Mouse (Mus musculus): Measurements from ENCODE around the gene Psmd9. TPM values are rescaled to one million over a fixed set of nuclear protein-coding genes. Genes with fewer than 3 reads are reported as not detected.

Gene Psmd9
- polyA plus RNA-seq, 1 experiment from 2014 or later = 86.0 TPM

DNA sequence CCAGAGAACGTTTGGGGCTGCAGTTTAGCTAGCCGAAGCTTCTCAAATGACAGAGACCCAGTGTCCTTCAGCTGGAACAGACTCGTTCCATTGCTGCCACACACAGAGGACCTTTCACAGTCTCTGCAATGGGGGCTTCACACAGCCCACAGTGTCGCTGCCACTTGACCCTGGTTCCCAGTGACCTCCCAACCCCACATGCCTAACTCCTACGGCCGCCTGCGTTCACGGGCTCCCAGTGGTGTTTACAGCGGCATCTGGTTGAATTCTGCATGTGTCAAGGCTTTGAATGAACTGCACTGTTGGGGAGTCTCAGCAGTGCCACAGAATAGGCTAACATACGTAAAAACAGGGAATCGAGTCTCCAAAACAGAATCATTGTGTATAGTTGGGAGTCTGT, 101.7 kb downstream of the Psmd9 start:
- WGBS = 83% methylated on average over 11 of the region's 11 CpGs
- no peak overlapping the region for H3K9ac ChIP-seq (replicated peaks; ENCODE audit: low read depth, low read length)

DNA sequence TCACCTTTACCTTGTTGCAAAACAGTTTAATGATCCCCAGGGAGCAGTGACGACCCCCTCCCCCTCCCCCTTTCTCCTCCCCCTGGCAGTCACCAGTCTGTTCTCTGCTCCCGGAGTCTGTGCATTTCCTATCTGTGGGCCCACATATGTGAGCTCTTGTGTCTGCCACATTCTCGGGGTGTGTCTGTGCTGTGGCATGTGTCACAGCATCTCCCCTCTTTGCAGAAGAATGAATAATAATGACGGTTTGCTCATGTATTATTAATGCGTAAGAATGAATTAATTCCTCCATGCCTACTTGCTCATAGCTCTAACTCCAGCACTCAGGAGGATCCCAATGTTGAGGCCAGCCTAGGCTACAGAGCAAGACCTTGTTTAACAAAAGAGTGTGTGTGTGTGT, 103.7 kb downstream of the Psmd9 start:
- Histone ChIP-seq H3K4me3 (replicated peaks; ENCODE audit: low read length) (no peak overlapping the region), H3K36me3 (ENCODE audit: control insufficient read depth, insufficient read depth) (no peaks in the 10 kb centered on the region), H3K9ac (replicated peaks; ENCODE audit: low read depth, low read length) (no peak overlapping the region), H3K27ac (ENCODE audit: low read length) (peak overlapping the region; percentile 65), H3K4me2 (ENCODE audit: low read length) (no peak overlapping the region), H3K27me3 (replicated peaks; ENCODE audit: control insufficient read depth, insufficient read depth, low read length) (no peaks in the 10 kb centered on the region), H3K9me3 (ENCODE audit: control insufficient read depth, low read length) (0 out of 2 replicates have a peak, but pooled peaks cover 2% of the 10 kb centered on the region), H3K4me1 (replicated peaks; ENCODE audit: control insufficient read depth, insufficient read depth, low read length) (peaks cover 47% of the 10 kb centered on the region)
- ATAC-seq = peak; percentile 93
- 27% methylated on average over 5 of the region's 5 CpGs for WGBS

More for the DNA sequence above, 101.7 kb downstream of the Psmd9 start:
- no peak overlapping the region for H3K4me3 ChIP-seq (replicated peaks; ENCODE audit: low read length)
- H3K4me2 ChIP-seq (ENCODE audit: low read length) = no peak overlapping the region
- no peak for ATAC-seq
- no peaks in the 10 kb centered on the region for H3K36me3 ChIP-seq (ENCODE audit: control insufficient read depth, insufficient read depth)
- no peaks in the 10 kb centered on the region for H3K27me3 ChIP-seq (replicated peaks; ENCODE audit: control insufficient read depth, insufficient read depth, low read length)
- H3K27ac ChIP-seq (ENCODE audit: low read length) = no peak overlapping the region
- peaks cover 30% of the 10 kb centered on the region for H3K4me1 ChIP-seq (replicated peaks; ENCODE audit: control insufficient read depth, insufficient read depth, low read length)
- H3K9me3 ChIP-seq (ENCODE audit: control insufficient read depth, low read length) = 0 out of 2 replicates have a peak, but pooled peaks cover 2% of the 10 kb centered on the region

DNA sequence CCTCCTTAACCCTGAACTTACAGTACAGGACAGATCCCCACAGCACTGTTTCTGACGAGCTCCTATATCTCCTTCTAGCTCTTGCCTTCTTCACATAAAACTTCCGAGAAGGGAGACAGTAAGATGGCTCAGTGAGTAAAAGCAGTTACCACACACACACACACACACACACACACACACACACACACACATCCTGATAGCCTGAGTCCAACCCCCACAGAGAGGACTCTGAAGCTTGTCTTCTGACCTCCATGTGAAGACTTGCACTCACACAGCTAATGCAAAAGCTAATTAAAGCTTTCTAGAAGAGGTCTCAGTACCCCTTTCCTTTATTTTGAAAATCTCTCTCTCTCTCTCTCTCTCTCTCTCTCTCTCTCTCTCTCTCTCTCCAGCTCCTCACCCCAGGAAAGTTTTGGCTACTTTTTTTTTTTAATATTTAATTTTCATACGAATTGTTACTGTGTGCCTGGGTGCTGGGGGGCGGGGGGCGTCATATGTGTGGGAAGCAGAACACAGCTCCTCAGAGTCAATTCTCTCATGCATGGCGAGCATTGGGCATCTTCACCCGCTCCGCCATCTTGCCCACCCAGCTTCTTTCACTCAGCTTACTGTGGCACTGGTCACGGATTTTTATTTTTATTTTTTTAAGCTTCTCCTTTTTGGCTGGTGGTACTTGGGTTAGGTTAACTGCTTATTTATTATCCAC, 107.6 kb downstream of the Psmd9 start:
- Histone ChIP-seq H3K36me3 (ENCODE audit: control insufficient read depth, insufficient read depth) (no peaks in the 10 kb centered on the region), H3K4me2 (ENCODE audit: low read length) (peak overlapping the region; percentile 30), H3K4me3 (replicated peaks; ENCODE audit: low read length) (no peak overlapping the region), H3K27ac (ENCODE audit: low read length) (peak overlapping the region; percentile 86), H3K9ac (replicated peaks; ENCODE audit: low read depth, low read length) (no peak overlapping the region), H3K9me3 (ENCODE audit: control insufficient read depth, low read length) (no peaks in the 10 kb centered on the region), H3K4me1 (replicated peaks; ENCODE audit: control insufficient read depth, insufficient read depth, low read length) (peaks cover 52% of the 10 kb centered on the region), H3K27me3 (replicated peaks; ENCODE audit: control insufficient read depth, insufficient read depth, low read length) (no peaks in the 10 kb centered on the region)
- no peak for ATAC-seq
- 55% methylated on average over 9 of the region's 9 CpGs for WGBS

DNA sequence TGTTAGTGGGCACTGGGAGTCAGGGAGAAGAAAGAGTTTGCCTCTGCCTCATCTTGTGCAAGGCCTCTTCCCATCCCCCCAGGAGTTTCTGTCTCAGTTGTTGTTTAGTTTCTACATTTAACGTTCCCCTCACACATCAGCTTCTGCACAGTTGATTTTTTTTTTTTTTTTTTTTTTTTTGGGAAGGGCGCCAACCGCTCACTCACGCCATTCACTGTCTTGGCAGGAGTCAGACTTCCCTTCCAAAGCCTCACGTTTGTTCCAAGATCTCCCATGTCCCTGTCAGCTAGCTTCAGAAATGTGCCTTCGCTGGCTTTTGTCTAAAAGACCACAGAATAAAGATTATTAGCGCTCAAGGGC, 108.1 kb downstream of the Psmd9 start:
- Histone ChIP-seq H3K9me3 (ENCODE audit: control insufficient read depth, low read length) (no peaks in the 10 kb centered on the region), H3K9ac (replicated peaks; ENCODE audit: low read depth, low read length) (no peak overlapping the region), H3K4me2 (ENCODE audit: low read length) (peak overlapping the region; percentile 30), H3K27ac (ENCODE audit: low read length) (peak overlapping the region; percentile 86), H3K4me1 (replicated peaks; ENCODE audit: control insufficient read depth, insufficient read depth, low read length) (peaks cover 51% of the 10 kb centered on the region), H3K27me3 (replicated peaks; ENCODE audit: control insufficient read depth, insufficient read depth, low read length) (no peaks in the 10 kb centered on the region), H3K4me3 (replicated peaks; ENCODE audit: low read length) (no peak overlapping the region), H3K36me3 (ENCODE audit: control insufficient read depth, insufficient read depth) (no peaks in the 10 kb centered on the region)
- peak; percentile 48 for ATAC-seq
- 4% methylated on average over 7 of the region's 7 CpGs for WGBS

DNA sequence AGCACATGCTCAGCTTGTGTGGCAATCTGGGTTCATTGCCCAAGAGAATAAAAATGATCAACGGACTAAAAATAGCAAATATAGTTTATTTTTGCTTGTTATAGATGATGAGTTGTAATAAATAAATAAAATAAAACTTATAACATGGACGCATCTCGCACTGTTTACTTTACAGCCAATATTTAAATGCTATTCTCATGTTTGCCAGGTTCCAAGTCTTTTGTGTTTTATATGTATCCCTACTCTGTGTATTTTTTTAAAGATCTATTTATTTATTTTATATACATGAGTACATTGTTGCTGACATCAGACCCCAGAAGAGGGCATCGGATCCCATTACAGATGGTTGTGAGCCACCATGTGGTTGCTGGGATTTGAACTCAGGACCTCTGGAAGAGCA, 108.5 kb downstream of the Psmd9 start:
- Histone ChIP-seq H3K9ac (replicated peaks; ENCODE audit: low read depth, low read length) (no peak overlapping the region), H3K4me2 (ENCODE audit: low read length) (no peak overlapping the region), H3K4me3 (replicated peaks; ENCODE audit: low read length) (no peak overlapping the region), H3K4me1 (replicated peaks; ENCODE audit: control insufficient read depth, insufficient read depth, low read length) (peaks cover 48% of the 10 kb centered on the region), H3K27ac (ENCODE audit: low read length) (peak overlapping the region; percentile 86), H3K36me3 (ENCODE audit: control insufficient read depth, insufficient read depth) (no peaks in the 10 kb centered on the region), H3K9me3 (ENCODE audit: control insufficient read depth, low read length) (no peaks in the 10 kb centered on the region), H3K27me3 (replicated peaks; ENCODE audit: control insufficient read depth, insufficient read depth, low read length) (no peaks in the 10 kb centered on the region)
- WGBS = 54% methylated on average over 4 of the region's 4 CpGs
- ATAC-seq = no peak

DNA sequence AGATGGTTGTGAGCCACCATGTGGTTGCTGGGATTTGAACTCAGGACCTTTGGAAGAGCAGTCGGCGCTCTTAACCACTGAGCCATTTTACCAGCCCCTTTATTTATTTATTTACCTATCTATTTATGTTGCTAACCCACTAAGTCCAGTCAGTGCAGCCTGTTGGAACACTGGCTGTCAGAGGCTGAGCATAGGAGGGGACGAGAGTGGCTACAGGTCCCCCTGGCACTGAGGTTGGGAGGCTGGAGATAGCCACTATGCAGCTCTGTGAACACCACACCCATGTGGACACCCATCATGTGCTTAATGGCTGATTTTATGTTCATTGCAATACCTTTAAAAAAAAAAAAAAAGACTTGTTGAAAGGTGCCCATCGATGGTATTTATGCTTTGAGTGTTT, 110.0 kb downstream of the Psmd9 start:
- WGBS = 86% methylated on average over 4 of the region's 4 CpGs
- ATAC-seq = no peak
- Histone ChIP-seq H3K4me2 (ENCODE audit: low read length) (no peak overlapping the region), H3K4me1 (replicated peaks; ENCODE audit: control insufficient read depth, insufficient read depth, low read length) (peaks cover 36% of the 10 kb centered on the region), H3K9me3 (ENCODE audit: control insufficient read depth, low read length) (no peaks in the 10 kb centered on the region), H3K27ac (ENCODE audit: low read length) (peak overlapping the region; percentile 61; the same call in 1 of the 2 replicates), H3K4me3 (replicated peaks; ENCODE audit: low read length) (no peak overlapping the region), H3K27me3 (replicated peaks; ENCODE audit: control insufficient read depth, insufficient read depth, low read length) (no peaks in the 10 kb centered on the region), H3K36me3 (ENCODE audit: control insufficient read depth, insufficient read depth) (no peaks in the 10 kb centered on the region), H3K9ac (replicated peaks; ENCODE audit: low read depth, low read length) (no peak overlapping the region)

DNA sequence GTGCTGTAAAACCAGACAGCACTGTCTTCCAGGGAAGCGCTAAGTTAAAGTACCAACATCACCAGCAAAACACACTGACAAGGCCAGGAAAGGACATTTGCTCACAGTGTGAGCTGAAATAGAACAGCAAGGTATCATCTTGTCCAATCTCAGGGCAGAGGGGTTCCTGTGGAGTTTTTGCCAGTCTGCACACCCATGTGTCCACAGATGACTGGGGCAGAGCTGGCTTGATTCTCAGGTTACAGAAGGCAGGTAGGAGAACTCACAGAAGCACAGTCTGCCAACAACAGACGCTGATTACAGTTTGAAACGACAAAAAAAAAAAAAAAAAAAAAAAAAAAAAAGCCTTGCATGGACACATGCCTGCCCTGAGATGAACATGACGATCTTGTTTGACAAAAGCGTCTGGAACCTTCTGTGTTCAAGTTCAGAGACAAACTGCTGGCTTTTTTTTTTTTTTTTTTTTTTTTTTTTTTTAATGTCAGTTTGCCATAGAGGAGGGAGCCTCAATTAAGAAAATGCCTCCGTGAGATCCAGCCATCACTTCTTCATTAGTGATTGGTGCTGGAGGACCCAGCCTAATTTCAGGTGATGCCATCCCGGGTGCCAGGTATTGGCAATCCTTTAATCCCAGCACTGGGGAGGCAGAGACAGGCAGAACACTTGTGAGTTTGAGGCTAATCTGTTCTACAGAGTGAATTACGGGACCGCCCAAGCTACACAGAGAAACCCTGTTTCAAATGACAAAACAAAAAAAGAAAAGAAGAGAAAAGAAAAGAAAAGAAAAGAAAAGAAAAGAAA, 112.3 kb downstream of the Psmd9 start:
- ATAC-seq = no peak
- Histone ChIP-seq H3K9me3 (ENCODE audit: control insufficient read depth, low read length) (no peaks in the 10 kb centered on the region), H3K27me3 (replicated peaks; ENCODE audit: control insufficient read depth, insufficient read depth, low read length) (no peaks in the 10 kb centered on the region), H3K4me3 (replicated peaks; ENCODE audit: low read length) (no peak overlapping the region), H3K4me2 (ENCODE audit: low read length) (no peak overlapping the region), H3K9ac (replicated peaks; ENCODE audit: low read depth, low read length) (no peak overlapping the region), H3K4me1 (replicated peaks; ENCODE audit: control insufficient read depth, insufficient read depth, low read length) (peaks cover 16% of the 10 kb centered on the region), H3K36me3 (ENCODE audit: control insufficient read depth, insufficient read depth) (no peaks in the 10 kb centered on the region), H3K27ac (ENCODE audit: low read length) (peak overlapping the region; percentile 65)
- WGBS = 61% methylated on average over 9 of the region's 9 CpGs

DNA sequence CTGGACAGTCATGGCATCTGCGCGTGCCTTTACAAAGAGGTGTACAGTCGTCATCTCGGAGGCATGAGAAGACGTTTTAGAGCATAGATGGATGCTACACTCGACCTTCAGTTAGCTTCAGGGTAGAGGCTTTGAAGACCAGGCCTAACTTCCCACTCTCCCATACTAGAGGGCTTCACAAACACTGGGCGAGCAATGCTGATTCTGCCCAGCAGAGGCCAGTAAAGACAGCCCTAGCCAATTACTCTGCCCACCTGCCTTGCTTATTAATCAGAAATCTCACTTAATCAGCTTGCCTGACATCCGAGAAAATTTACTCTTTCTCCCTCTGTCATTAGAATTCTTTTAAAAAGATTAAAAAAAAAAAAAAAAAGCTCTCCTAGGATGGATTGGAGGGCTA, 116.0 kb downstream of the Psmd9 start:
- 38% methylated on average over 8 of the region's 8 CpGs for WGBS
- H3K9ac ChIP-seq (replicated peaks; ENCODE audit: low read depth, low read length) = no peak overlapping the region
- H3K4me1 ChIP-seq (replicated peaks; ENCODE audit: control insufficient read depth, insufficient read depth, low read length) = no peaks in the 10 kb centered on the region
- no peak overlapping the region for H3K4me2 ChIP-seq (ENCODE audit: low read length)
- no peaks in the 10 kb centered on the region; the same call in 1 of the 2 replicates for H3K9me3 ChIP-seq (ENCODE audit: control insufficient read depth, low read length)
- no peaks in the 10 kb centered on the region for H3K36me3 ChIP-seq (ENCODE audit: control insufficient read depth, insufficient read depth)
- H3K4me3 ChIP-seq (replicated peaks; ENCODE audit: low read length) = no peak overlapping the region
- H3K27me3 ChIP-seq (replicated peaks; ENCODE audit: control insufficient read depth, insufficient read depth, low read length) = no peaks in the 10 kb centered on the region; the same call in 1 of the 2 replicates
- H3K27ac ChIP-seq (ENCODE audit: low read length) = no peak overlapping the region
- ATAC-seq = 0 out of 2 replicates have a peak, but pooled peaks have one; percentile 55

DNA sequence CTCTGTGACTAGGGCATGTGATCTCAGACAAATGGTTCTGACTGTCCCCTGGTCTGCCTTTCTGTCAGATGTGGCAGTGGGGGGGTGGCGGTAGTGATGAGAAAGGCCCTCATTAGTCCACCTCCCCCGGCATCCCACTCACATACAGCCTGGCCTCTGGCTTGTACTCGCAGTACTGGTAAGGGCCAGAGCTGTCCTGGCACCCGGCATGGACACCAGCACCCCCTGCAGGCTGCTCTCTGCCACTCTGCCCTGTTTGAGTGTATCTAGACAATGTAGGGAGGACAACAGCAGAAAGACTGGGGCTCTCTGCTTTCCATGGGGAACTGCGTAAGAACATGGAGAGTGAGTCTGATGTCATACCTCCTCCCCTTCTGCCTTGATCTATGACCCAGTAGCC, 118.9 kb downstream of the Psmd9 start:
- no peaks in the 10 kb centered on the region for H3K36me3 ChIP-seq (ENCODE audit: control insufficient read depth, insufficient read depth)
- H3K9ac ChIP-seq (replicated peaks; ENCODE audit: low read depth, low read length) = no peak overlapping the region
- H3K4me1 ChIP-seq (replicated peaks; ENCODE audit: control insufficient read depth, insufficient read depth, low read length) = no peaks in the 10 kb centered on the region
- H3K4me3 ChIP-seq (replicated peaks; ENCODE audit: low read length) = no peak overlapping the region
- no peak for ATAC-seq
- no peaks in the 10 kb centered on the region; the same call in 1 of the 2 replicates for H3K9me3 ChIP-seq (ENCODE audit: control insufficient read depth, low read length)
- 84% methylated on average over 5 of the region's 5 CpGs for WGBS
- no peak overlapping the region for H3K27ac ChIP-seq (ENCODE audit: low read length)
- H3K27me3 ChIP-seq (replicated peaks; ENCODE audit: control insufficient read depth, insufficient read depth, low read length) = no peaks in the 10 kb centered on the region; the same call in 1 of the 2 replicates
- no peak overlapping the region for H3K4me2 ChIP-seq (ENCODE audit: low read length)

Data from forebrain, embryonic 16.5 days (tissue).